Mouse (Mus musculus) adrenal gland, postnatal 14 days (tissue): ENCODE data around the gene Evpl. TPM values are rescaled to one million over a fixed set of nuclear protein-coding genes. Genes with fewer than 3 reads are reported as not detected.

Experiments
- DNase-seq: peaks from one replicate; pipeline ENCODE4 v3.0.0; 2021; ENCODE audit warnings: mixed read lengths
- total RNA-seq: library from RNA; stranded (reverse); gene quantifications from 2 replicates; pipeline ENCODE4 v1.2.3, GENCODE M21; 2021

Evpl gene
- total RNA-seq, 1 experiment from 2014 or later: 1.7 TPM

DNA sequence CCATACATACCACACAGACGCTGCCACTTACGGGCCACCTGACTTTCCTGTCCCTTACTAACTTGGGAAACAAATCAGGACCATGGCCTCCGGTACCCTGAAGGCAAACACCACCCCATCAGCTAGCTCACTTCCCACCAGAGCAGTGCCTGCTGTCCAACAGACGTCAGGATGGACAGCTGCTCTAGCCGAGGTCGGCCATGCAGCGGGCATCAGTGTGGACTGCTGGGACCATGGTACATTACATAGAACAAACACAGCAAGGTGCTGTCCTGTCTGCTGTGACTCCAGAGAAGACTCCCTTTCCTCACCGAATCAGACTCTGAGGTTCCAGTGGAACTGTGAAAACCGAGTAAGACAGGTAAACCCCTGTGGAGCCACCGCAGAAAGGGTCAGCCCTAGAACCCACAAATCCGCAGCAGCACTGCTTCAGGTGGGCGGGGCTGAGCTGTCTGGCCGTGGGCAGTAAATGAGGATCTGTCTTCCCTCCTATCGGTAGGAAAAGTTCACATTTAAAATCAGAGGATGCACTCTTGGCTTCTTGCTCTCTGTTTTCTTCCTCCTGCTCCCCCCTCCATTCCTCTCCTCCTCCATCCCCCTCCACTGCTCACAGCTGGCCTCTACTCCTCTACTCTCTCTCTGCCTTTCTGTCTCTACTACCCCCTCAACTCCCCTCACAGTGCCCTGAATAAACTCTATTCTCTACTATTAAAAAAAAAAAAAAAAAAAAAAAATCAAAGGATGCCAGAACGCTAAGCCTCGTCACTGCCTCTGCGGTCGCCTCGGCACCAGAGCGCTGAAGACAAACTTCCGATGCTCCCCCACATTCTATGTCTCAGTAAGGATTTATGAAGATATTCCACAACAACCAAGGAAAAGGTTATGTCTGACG lies 17.5 kb upstream of the Evpl start:
- no peak for DNase-seq

DNA sequence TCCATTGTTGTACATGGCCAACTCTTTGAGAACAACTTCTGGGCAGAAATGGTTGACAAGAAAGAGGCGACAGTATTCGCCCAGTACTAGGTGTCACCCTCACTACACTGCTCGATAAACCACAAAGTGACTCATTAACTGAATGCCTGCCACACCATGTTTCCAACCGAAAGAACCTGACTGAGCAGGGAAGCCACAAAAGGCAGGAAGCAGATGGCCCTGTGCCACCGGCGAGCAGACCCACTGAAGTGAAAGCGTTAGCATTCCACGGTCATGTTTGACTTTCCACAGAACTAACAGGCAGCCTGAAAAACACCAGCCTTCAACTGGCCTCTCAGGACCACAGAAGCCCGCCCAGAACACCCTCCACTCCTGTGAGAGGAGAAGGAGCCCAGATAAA lies 16.8 kb upstream of the Evpl start:
- no peak for DNase-seq

DNA sequence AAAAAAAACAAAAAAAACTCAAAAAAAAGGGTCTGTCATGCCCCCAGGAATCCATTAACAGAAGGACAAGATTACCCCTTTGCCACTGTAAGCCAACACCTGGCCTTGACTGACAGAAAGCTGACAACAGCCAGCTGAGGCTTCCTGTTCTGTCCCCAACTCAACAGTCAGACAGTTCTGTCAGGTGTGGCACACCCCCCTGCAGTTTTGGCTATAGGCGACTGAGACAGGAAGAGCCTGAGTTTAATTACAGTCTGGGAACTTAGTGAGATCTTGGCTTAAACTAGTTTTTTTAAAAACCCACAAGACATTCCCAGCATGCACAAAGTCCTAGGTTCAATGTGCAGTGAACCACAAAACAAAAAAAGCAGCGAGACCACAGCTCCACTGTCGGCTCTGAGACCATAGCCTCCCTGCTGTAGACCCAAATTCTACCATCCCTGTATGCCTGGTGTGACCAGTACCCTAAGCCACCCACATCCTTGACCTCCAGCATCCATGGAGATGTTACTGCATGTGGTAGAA lies 15.3 kb upstream of the Evpl start:
- no peak for DNase-seq

DNA sequence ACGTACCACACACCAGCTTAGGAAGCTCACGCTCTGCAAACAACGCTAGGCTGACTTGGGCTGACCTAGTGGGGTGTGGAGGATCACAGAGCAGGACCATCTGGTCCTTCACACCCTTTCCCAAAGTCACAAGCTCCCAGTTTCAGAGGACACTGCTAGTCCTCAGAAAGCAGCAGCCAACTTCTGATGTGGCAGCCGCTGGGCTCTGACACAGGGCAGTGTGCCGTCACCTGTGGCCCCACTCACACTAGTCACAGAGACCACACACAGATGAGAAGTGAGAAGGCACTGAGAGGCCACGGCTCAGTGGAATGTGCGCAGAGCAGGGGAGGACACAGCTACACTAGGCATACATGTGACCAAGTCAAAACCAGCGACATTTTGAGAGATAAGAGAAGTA lies 13.0 kb upstream of the Evpl start:
- DNase-seq: no peak

DNA sequence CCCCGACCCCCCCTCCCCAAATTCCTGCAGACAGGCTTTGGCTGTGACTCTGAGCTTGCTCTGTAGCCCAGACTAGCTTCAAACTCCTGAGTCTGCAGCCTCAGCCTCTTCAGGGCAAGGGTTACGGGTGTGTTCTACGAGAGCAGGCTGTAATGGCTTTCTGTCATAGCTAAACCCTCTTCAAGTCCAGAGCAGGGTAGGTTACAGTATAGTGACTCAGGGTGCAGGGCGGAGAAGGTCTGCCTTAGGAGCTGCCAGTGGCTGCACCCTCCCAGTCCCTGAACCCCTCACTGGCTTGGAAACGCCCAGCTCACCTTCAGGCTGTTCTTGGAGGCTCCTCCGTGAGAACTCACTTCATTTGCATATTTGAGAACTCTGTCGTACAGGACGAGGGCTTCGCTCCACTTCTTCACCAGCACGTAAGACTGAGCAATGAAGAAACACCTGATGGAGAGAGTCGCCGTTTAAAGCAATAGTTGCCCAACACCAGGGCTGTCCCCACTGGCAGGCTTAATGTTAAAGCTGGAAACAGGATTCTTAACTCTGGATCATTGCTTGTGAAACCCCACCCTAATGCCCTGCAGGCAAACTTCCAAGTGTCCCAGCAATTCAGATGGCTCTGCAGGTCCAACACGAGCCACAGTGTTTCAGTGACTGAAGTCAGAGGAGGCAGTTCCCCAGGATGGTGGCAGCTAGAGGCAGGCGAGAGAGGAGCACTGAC lies 9.8 kb upstream of the Evpl start:
- no peak for DNase-seq

DNA sequence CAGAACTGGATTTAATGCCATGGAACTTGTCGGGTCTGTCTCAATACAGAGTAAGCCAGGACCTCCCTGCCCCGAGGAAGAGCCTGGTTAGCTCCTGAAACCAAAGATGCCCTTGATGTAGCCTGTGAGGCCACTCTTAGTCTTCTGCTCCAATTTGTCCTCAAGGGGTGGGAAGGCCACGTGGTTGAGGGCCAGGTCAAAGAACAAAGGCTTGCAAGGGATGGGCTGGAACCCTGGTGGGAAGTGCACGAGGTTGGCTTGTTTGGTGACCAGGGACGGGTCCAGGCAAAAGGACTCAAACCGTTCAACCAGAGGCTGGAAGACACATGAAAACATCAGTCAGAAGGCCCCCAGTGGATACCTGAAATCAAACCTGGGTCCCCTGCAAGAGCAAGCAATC lies 7.7 kb upstream of the Evpl start:
- no peak for DNase-seq

DNA sequence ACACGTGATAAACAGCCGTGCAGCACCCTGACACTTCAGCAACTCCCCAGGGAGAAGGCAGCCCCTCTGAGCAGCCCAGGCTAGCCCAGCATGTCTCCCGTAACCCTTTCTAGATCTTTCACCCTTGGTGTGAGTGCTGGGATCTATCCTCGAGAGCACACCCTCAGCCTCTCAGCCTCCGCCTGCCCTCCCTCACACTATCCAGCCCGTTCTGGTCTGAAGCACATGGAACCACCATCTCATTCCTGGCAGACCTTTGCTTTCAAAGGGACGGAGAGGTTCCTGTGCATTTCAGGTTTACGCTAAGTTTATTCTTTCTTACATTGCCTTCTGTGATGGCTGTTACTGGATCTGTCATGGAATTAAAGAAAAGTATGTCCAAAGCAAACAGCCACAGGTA lies 6.7 kb upstream of the Evpl start:
- DNase-seq: no peak

DNA sequence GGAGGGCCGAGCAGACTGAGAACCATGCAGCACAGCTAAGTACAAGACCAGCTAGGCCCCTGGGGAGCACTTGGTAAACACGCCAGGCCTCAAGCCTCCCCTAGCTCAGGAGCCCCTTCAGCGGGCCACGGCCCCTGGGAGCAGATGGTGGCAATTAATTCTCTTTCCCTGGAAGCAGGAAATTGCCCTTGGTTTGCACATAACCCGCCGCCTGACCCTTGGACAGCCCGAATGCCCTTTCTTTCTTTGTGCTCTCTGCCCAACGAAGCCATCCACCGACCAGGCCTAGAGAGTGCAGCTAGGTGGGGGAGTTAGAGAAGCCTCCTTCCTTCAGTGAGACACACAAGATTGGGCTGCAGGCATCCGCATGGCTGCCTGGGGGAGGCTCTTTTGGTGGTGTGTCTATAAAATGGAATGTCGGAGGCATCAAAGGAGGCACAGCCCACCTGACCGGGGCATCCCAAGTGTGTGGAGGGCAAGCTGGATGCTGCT lies 3.9 kb upstream of the Evpl start:
- no peak for DNase-seq

DNA sequence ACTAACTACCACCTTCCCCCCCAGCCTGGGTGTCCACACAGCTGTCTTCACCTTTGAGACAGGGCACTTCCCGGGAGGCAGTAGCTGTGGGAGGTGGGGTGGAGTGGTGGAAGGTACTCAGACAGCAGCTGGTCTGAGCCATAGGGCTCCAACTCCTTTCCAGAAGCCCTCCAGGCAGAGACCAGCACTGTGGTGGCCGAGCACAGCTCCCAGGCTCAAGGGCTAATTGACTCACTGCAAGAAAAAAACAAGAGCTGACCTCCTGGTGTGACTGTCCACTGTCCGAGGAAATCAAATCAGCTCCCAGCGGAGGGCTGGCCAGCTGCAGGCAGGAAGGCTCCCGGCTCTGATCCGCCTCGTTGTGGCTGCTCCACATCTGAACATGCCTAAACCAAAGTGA lies 1.9 kb upstream of the Evpl start:
- DNase-seq: no peak

DNA sequence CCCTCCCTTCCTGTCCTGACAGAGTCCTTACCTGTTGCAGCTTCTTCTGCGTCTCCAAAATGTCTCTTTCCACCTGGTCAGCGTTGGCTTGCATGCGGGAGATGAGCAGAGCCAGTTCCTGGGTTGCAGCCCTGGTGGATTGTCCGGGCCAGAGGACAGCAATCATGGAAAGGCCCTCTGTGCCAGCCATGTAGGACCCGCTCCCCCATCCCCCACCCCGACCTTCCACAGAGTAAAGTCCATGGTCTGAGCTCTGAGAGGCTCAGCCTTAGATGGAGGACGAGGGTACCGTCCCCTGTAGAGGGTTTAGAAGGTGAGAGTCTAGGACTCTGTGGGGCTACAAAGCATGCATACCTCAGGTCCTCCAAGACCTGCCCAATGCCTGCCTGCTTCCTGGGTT lies 3.0 kb downstream of the Evpl start:
- no peak for DNase-seq

DNA sequence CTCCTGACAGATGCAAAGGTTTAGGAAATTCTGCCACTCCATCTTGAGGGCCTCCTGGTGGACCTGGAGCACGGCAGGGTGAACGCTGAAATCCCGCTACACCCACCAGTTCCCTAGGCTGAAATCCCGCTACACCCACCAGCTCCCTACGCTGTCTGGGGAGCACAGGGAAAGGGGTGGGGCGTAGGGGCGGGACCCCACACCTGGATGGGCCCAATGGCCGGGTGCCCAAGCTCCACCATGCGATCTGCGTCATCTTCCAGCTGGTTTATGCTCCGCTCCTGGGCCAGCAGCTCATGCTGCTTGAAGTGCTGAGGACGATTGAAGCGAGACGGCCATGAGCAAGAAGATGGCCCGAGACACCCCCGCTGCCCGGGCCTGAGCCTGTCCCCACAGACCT lies 5.5 kb downstream of the Evpl start:
- DNase-seq: no peak

DNA sequence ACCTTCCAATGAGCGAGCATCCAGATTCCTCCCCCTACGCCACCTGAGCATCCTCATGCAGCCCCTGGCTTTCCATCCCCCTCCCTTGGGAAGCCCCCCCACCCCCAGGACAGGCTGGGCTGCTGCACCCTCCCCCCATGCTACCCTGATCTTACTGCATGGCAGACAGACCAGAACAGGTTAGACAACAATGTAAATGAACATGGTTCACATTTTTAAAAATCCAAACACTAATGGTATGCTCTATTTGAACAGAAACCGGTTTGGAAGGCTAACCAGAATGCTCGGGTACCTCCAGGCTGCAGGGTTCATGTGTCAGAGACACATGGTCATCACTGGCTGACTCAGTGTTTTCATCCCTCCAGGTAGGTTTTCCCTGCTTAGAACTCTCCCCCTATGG lies 9.2 kb downstream of the Evpl start:
- no peak for DNase-seq

DNA sequence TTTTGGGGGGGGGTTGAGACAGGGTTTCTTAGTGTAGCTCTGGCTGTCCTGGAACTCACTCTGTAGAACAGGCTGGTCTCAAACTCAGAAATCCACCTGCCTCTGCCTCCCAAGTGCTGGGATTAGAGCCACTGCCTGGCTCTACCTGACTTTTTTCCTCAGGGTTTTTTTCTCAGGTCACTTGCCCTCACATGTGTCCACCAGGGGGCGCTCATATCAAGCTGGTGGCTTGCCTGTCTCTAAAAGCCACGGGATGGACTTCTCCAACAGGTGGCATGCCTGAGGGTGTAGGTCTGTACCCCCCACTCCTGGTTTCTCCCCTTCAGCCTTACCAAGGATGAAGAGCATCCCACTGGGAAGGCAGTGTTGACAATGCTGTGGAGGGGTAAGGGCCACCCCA lies 11.5 kb downstream of the Evpl start:
- peak; percentile 94 for DNase-seq

DNA sequence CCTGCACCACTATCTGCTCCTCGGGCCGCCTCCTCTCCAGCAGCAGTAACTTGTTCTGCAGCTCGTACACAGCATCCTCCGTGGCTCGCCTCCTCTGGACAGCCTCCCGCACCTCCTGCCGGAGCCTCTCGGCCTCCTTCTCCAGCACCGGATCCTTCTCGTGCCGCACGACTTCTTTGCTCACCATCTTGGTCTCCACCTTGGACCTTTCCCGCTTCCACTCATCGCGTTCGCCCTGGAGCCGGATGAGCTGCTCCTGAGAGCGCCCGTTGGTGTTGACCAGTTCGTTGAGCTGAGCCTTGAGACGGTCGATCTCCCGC lies 15.2 kb downstream of the Evpl start:
- no peak for DNase-seq

DNA sequence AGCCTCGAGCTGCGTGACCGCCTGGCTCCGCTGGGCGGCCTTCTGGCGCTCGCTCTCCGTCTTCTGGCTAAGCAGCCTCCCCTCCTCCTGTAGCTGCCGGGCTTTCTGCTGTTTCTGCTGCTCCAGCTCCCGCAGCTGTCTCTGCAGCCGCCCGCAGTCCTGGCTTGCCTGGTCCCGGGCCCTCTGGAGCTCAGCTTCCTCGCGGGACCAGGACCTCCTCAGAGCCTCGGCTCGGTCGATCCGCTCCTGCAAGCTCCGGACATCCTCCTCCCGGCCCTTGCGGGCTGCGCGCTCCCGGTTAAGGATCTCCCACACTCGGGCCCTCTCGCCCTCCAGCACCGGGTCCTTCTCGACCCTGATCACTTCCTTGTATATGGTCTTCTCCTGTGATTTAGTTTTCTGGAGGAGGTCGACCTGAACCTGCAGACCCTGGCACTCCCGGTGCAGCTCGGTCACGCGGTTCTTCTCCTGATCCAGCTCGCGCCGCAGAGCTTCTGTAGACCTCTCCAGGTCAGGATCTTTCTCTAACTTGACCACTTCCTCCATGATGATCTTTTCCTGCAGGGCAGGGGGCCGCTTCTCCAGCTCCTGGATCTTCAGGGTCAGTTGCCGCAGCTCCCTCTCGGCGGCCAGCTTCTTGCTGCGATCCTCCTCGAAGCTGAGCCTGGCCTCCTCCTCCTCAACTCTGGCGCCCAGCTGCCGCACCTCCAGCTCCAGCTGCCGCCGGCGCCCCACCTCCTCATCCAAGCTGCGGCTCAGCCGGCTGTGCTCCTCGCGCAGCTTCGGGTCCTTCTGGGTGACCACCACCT lies 15.7 kb downstream of the Evpl start:
- DNase-seq: peak; percentile 56

DNA sequence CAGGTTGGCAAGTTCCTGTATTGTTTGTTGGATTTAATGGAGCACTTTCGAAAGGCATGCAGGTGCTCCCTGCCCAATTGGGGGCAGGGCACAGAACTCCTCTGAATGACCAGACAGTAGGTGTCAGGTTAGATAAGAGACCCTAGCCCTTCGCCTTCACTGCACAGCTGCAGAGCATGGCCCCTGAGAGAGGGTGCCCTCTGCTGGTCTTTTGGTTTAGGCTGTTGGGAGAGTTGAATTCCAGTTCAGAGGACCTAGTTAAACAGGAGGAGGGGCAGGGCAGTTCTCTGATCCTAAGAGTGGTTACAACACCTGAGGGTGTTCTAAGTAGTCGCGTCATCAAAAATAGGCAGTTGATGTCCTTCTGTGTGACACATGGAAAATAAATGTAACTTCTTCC lies 18.0 kb downstream of the Evpl start:
- peak; percentile 87 for DNase-seq

DNA sequence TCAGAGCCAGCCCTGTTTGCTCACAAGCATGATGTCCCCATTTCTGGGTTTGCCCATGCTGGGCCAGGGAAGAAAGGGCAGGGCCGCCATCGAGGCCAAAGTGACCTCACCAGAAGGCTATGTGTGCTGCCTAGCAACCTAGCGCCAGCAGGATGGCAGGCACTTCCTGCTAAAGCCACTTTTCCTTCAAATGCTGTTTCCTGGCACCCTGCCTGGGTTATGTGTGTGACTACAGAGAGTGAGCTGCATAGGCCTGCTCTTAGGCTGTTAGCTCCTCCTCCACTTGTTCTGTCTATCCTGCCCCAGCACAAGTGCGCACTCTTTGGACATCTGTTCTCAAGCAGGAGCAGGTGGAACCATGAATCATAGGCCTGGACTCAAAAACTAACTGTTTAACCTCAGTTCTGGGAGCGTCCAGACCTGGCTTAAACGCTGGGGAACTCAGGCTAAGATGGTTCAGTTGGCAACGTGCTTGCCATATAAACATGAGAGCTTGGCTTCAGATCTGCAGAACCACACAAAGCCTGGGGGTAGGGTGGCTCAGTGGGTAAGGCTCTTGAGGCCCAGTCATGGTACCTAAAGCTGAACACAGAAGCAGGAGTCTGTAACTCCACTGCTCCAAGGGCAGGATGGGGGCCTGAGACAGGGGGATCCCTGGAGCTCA lies 19.0 kb downstream of the Evpl start:
- DNase-seq: peak; percentile 99

DNA sequence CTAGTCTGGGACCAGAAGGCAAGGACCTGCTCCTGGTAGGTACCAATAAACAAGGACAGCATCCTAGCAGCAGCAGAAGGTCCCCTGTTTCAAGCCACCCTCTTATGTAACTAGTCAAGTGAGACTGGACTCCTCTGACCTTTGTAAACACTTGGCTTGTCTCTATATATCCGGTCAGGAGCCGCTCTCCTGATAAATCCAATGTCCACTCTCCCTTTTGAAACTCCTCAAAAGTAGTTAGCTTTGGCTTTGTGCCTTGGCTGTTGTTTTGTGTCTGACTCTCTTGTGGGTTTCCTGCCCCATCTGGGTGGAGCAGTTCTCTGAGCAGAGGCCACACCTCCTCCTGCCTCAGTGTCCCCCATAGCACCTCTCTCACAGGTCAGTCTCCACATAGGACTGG lies 19.6 kb downstream of the Evpl start:
- peak; percentile 60 for DNase-seq

DNA sequence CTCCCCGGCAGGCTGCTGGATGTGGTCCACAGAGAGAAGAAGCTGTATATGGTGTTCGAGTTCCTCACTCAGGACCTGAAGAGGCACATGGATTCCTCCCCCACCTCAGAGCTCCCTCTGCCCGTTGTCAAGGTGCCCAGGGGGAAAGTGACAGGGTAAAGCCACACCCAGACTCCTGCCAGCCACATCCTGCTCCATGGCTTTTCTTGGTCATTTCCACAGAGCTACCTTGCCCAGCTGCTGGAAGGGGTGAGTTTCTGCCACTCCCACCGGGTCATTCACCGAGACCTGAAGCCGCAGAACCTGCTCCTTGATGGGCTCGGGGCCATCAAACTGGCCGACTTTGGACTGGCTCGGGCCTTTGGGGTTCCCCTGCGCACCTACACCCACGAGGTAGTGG lies 21.3 kb downstream of the Evpl start:
- DNase-seq: no peak

DNA sequence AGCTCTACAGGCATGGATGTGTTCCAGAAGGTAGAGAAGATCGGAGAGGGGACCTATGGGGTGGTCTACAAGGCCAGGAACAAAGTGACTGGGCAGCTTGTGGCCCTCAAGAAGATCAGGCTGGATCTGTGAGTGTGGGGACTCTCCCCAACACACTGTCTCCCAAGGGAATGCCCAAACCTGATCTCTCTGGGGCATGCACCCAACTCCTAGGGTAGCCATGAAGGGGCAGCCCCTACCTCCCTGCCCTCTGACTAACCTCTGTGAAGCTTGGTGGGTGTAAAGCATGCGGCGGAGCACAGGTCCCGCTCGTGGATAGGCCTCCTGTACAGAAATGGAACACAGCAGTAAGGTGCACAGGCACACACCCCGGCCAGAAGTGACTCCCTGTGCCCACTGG lies 21.9 kb downstream of the Evpl start:
- no peak for DNase-seq

DNA sequence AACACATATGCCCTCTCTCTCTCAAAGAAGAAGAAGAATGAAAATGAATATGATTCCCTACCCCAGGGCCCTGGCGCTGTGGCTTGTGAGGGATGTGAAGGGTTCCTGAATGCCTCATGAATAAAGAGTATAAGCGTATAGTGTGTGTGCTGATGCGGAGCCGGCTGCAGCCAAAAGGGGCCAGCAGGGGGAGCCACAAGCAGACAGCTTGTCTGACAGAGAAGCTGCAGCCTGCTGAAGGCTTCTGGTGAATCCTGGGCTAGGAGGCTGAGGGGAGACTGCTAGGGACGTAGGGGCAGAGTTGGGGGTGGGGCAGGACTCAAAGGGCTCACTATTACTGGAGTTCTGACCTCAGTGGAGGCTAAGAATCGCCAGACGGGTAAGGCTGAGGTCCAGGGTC lies 22.7 kb downstream of the Evpl start:
- DNase-seq: peak; percentile 61

DNA sequence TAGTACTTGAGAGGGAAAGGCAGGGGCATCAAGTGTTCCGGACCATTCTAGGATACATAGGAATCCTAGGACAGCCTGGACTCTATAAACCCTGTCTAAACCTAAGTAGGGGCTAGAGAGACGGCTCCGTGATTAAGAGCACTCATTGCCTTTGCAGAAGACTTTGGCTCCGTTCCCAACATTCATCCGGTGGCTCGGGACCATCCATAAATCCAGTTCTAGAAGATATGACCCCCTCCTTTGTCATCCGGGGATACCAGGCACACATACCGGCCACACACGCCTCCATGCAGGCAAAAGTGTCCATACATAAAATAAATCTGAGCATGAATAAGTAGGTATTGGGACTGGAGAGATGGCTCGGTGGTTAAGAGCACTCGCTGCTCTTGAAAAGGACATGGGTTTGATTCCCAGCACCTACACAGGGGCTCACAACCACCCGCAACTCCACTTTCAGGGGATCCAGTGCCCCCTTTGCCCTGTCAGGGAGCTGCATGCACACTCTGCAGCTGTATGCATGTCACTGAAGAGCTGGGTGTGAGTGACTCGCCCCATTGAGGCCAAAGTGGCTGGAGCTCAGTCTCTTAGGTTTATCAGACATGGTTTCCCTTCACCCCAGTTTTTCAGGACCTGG lies 23.9 kb downstream of the Evpl start:
- DNase-seq: no peak
